Mouse (Mus musculus) Muller cell, postnatal 12 days (primary cell): Measurements from ENCODE around the gene Urb2.
"Not testable (repeated sequence)": the region's sequence is repeated elsewhere in the genome, so short reads cannot be mapped to it uniquely, and the experiment has no call there.

Experiments
- DNase-seq: peaks from one replicate; pipeline ENCODE4 v3.0.0-alpha.2; 2015; ENCODE audit errors: inconsistent ontology term

The Urb2 gene

GRCm38 (mm10) chr8:124014299-124014698 lies 7.0 kb upstream of the Urb2 start:
- not testable (repeated sequence) for DNase-seq

- DNase-seq = no peak
Measured at GRCm38 (mm10) chr8:124014751-124015150, 6.6 kb upstream of the Urb2 start.

GRCm38 (mm10) chr8:124019782-124020181 lies 1.5 kb upstream of the Urb2 start:
- no peak for DNase-seq

GRCm38 (mm10) chr8:124020439-124021236 lies 670 bp upstream of the Urb2 start:
- no peak for DNase-seq

- not testable (repeated sequence) for DNase-seq
Measured at GRCm38 (mm10) chr8:124026265-124026664, 5.0 kb downstream of the Urb2 start.

- DNase-seq = no peak
Measured at GRCm38 (mm10) chr8:124027831-124028230, 6.5 kb downstream of the Urb2 start.

- DNase-seq = no peak
Measured at GRCm38 (mm10) chr8:124033400-124033799, 12.1 kb downstream of the Urb2 start.

GRCm38 (mm10) chr8:124038121-124038520 lies 16.8 kb downstream of the Urb2 start:
- no peak for DNase-seq

- DNase-seq = no peak
Measured at GRCm38 (mm10) chr8:124039351-124039750, 18.0 kb downstream of the Urb2 start.

- DNase-seq = peak; percentile 32
Measured at GRCm38 (mm10) chr8:124042201-124042600, 20.9 kb downstream of the Urb2 start.

- no peak for DNase-seq
Measured at GRCm38 (mm10) chr8:124044421-124044820, 23.1 kb downstream of the Urb2 start.

GRCm38 (mm10) chr8:124044931-124045330 lies 23.6 kb downstream of the Urb2 start:
- no peak for DNase-seq

GRCm38 (mm10) chr8:124045856-124046255 lies 24.5 kb downstream of the Urb2 start:
- no peak for DNase-seq

GRCm38 (mm10) chr8:124052110-124052509 lies 30.8 kb downstream of the Urb2 start:
- peak; percentile 35 for DNase-seq

- DNase-seq = no peak
Measured at GRCm38 (mm10) chr8:124052568-124052967, 31.3 kb downstream of the Urb2 start.

- no peak for DNase-seq
Measured at GRCm38 (mm10) chr8:124056832-124057655, 35.7 kb downstream of the Urb2 start.

- peak; percentile 40 for DNase-seq
Measured at GRCm38 (mm10) chr8:124066325-124067058, 45.2 kb downstream of the Urb2 start.

GRCm38 (mm10) chr8:124067059-124067750 lies 45.9 kb downstream of the Urb2 start:
- peak; percentile 70 for DNase-seq

GRCm38 (mm10) chr8:124070363-124071324 lies 49.3 kb downstream of the Urb2 start:
- DNase-seq = peak; percentile 93

GRCm38 (mm10) chr8:124075977-124076376 lies 54.7 kb downstream of the Urb2 start:
- no peak for DNase-seq
